Mouse (Mus musculus): Measurements from ENCODE around the gene 2900011O08Rik. TPM values are rescaled to one million over a fixed set of nuclear protein-coding genes. Genes with fewer than 3 reads are reported as not detected.
"Not testable (repeated sequence)": the region's sequence is repeated elsewhere in the genome, so short reads cannot be mapped to it uniquely, and the experiment has no call there.

Gene 2900011O08Rik
- total RNA-seq, 4 experiments from 2014 or later, result 0.17 TPM; not detected in 3

GRCm38 (mm10) chr16:14059869-14060268, 73.5 kb downstream of the 2900011O08Rik start:
- DNase-seq (ENCODE audit: low spot score in 2 of 2), result no peak

GRCm38 (mm10) chr16:14066571-14066970, 80.2 kb downstream of the 2900011O08Rik start:
- not testable (repeated sequence) for DNase-seq (ENCODE audit: low spot score in 2 of 2)

- not testable (repeated sequence) for DNase-seq (ENCODE audit: low spot score in 2 of 2)
Measured at GRCm38 (mm10) chr16:14068701-14069100, 82.3 kb downstream of the 2900011O08Rik start.

GRCm38 (mm10) chr16:14070471-14071169, 84.2 kb downstream of the 2900011O08Rik start:
- DNase-seq (ENCODE audit: low spot score in 2 of 2), result no peak

GRCm38 (mm10) chr16:14082925-14083324, 96.5 kb downstream of the 2900011O08Rik start:
- DNase-seq (ENCODE audit: low spot score in 2 of 2), result no peak

- DNase-seq (ENCODE audit: low spot score in 2 of 2), result no peak
Measured at GRCm38 (mm10) chr16:14088249-14088648, 101.8 kb downstream of the 2900011O08Rik start.

DNA sequence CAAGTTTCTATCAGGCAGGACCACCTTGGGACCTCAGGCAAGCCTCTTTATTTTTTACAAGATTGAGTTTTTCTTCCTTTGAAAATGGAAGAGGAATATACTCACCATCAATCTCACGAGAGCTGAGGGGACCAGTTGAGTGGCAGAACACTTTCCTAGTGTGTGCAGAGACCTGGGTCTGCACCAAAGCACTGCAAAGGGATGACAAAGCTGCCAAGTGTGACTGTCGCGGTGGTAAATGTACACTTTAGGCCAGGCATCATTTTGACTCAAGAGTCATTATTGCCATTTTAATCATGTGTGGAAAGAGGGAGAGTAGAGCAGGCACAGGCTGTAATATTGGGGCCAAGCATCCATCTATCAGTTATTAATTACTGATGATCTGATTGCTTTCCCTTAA, 102.9 kb downstream of the 2900011O08Rik start:
- DNase-seq (ENCODE audit: low spot score in 2 of 2), result no peak

DNA sequence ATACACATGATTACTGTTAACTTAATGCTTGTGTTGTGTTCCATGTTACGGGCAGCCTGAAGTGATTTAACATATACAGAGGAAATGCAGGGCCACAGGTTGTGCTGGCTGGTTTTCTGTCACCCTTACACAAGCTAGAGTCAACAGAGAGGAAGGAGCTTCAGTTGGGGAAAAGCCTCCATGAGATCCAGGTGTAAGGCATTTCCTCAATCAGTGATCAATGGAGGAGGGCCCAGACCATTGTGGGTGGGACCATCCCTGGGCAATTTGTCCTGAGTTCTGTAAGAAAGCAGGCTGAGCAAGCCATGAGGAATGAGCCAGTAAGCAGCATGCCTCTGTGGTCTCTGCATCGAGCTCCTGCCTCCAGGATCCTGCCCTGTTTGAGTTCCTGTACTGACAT, 105.4 kb downstream of the 2900011O08Rik start:
- no peak for DNase-seq (ENCODE audit: low spot score in 2 of 2)

- peak in 1 of 2 experiments; percentile 6 for DNase-seq (ENCODE audit: low spot score in 2 of 2)
Measured at GRCm38 (mm10) chr16:14105891-14106290, 119.5 kb downstream of the 2900011O08Rik start.

DNA sequence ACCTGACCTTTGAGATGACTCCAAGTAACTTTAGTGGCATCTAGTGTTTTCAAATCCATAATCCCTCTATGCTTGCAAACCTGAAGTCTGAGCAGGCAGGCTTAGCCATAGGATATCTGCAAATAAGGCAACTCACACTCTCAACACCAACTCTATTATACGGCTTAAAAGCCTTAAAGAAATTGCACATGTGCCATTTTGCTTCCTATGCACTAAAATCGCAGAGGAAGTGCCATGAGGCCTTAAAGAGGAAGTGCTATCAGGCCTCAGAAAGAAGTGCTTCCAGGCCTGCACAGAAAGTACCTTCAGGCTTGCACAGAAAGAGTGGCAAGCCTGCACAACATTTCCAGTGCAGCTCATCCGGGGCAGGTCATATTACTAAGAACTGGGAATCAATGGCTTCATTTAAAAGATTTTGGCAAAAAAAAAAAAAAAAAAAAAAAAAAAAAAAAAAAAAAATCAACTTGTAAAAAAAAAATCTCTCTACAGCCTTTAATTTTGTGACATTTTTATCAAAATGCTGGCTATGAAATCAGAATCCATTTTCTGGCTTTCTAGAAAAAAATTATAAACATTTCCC, 123.3 kb downstream of the 2900011O08Rik start:
- no peak for DNase-seq (ENCODE audit: low spot score in 2 of 2)

DNA sequence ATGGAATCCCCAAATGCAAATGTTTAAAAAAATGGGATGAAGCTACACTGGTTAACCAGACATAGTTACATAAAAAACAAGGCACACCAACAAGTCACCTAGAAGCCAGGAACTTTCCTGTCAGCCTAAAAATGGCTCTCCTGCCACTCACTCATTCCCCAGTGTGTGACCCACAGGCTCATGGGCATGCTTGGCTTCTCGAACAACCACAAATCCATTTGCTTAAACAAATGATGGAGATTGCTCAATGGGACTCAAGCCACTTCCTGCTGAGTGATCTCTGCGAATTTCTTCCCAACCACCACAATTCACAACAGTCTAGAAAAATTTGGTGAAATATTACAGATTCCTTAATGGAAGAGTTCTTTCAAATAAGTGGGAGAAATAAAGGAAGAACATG, 124.5 kb downstream of the 2900011O08Rik start:
- no peak for DNase-seq (ENCODE audit: low spot score in 2 of 2)

DNA sequence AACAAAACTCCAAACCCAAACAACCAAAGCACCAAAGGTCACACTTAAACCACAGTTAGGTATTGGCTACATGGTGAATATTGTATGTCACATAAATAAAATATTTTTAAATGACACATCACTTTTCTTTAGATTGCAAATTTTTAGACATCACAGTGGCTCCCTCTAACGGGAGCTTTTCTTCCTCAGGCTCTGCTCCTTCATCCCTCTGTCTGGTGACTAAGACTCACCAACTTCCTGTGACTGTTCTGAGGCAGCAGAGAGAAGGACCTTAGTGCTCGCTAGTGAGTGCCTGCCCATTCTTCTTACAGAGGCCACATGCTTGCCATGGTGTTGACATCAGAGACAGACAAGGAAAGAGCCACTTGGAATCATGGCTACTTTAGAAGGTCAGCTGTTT, 125.7 kb downstream of the 2900011O08Rik start:
- DNase-seq (ENCODE audit: low spot score in 2 of 2), result no peak

DNA sequence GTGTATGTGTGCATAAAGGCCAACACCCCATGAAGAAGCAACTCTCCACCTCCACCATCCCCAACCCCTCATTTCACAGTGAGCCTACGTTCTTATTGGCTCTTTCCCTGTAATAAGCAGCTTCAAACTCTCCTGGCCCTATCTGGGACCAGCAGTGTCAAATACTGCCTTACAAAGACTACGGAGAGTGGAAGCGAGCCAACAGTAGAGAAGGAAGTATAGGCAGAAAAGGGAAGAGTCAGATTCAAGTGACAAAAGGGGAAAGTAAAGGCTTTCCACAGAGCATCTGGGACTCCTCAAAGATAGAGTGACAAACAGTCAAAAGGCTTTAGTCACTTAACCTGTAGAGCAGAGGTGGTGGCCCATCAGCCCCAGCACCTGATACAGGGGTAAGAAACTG, 126.3 kb downstream of the 2900011O08Rik start:
- no peak for DNase-seq (ENCODE audit: low spot score in 2 of 2)

- no peak for DNase-seq (ENCODE audit: low spot score in 2 of 2)
Measured at GRCm38 (mm10) chr16:14117299-14117698, 130.9 kb downstream of the 2900011O08Rik start.

DNA sequence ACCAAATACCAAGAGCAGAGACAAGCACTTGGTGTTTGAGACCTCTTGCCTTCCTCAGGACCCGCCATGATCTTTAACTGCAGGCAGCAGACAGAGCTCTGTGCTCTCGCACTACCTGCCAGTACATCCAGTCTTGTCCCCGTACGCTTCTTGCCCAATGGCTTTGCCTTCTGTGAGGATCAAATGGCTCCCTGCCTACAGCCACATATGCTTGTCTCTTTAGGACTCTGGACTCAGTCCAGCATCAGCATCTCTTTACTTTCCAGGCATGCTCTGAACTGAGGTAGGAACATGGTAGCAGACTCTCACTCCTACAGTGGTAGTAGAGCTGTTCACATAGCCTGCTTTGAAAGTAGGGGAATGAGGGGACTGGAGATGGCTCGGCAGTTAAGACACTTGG, 134.5 kb downstream of the 2900011O08Rik start:
- DNase-seq (ENCODE audit: low spot score in 2 of 2), result no peak

DNA sequence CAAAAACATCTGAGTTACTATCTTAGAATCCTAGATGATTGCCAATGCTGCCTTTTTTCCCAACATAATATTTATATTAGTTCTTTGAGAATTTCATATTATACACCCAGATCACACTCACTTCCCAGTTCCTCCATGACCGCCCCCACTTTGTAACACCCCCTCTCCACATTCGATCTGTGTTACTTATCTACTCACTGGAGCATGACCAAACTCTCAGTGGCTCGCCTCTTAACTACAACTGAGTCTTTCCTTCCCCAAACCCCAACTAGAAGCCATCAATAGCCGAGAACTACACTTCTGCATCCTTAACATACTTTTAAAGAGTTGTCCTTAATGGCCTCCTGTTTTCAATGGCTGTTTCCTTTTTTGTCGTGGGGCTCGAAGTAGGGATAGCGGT, 135.2 kb downstream of the 2900011O08Rik start:
- DNase-seq (ENCODE audit: low spot score in 2 of 2), result no peak

DNA sequence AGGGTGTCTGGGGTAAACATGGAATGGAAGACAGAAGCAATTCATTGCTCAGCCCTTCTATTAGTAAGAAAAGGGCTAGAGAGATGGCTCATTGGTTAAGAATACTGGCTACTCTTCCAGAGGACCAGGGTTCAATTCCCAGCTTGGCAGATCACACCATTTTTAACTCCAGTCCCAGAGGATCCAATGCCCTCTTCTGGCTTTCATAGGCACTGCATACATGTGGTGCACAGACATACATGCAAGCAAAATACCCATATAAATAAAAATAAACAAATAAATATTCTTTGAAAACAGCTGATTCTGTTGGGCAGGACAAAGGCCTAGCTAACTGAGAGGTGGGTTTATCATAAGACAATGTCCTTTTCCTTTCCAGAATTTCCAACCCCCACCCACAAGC, 136.2 kb downstream of the 2900011O08Rik start:
- DNase-seq (ENCODE audit: low spot score in 2 of 2), result no peak

DNA sequence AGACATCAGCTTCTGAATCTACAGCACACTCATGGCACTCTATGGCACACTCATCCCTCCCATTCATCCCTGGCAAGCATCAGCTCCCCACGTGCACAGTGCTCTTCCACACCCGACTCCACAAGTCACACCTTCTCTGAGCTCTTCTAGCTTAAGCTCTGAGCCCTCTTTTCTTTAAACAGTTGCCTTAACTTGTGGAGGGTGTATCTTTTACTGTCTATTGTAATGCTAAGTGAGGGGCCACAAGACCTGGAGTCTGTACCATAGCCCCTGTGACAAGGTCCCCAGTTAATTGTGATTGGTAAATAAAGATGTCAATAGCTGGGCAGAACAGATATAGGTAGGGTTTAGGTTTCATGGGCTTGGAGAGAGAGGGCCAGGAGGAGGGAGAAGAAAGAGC, 137.5 kb downstream of the 2900011O08Rik start:
- DNase-seq (ENCODE audit: low spot score in 2 of 2), result no peak

- no peak for DNase-seq (ENCODE audit: low spot score in 2 of 2)
Measured at GRCm38 (mm10) chr16:14124709-14125108, 138.3 kb downstream of the 2900011O08Rik start.

DNA sequence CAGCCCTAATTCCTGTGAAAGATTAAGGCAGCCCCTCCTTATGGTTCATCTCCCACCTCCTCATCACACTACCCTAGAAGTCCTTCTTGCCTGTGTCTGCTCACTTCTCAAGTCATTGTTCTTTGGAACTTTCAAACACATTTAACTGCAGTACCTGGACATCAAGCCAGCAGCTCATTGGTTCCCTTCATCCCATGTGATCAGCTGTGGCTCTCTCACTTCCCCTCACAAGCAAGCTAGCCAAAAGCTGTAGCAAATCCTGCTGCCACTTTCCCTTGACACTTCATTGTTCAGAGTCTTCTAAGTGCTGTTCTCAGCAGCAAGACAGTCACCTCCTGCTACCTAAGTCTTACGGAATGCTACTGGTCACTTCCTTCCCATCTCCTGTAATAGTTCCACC, 138.8 kb downstream of the 2900011O08Rik start:
- no peak for DNase-seq (ENCODE audit: low spot score in 2 of 2)

DNA sequence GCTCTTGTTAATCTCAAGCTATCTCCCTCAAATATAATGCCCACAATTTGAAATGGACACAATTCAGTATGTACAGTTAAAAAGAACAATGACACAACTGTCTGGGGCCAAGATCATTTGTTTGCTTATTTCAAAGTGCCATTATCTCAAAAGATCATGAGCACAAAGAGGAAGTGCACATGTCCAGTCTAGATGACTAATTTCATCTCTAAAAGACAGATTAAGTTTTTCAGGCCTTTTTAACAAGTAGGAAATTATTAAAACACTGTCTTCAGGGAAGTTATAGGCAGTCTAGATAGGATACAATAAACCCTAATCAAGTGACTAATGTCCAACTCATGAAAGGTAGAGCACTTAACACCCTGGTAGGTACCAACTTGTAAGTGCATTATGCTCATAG, 142.6 kb downstream of the 2900011O08Rik start:
- no peak for DNase-seq (ENCODE audit: low spot score in 2 of 2)

GRCm38 (mm10) chr16:14130796-14131195, 144.4 kb downstream of the 2900011O08Rik start:
- DNase-seq (ENCODE audit: low spot score in 2 of 2), result no peak

GRCm38 (mm10) chr16:14131376-14131775, 145.0 kb downstream of the 2900011O08Rik start:
- no peak for DNase-seq (ENCODE audit: low spot score in 2 of 2)
